ENCODE assay signal across 26 mouse cellular contexts in genomic region chr11:4252886-4253285, GRCm38 (mm10). TPM values are rescaled to one million over a fixed set of nuclear protein-coding genes. Genes with fewer than 3 reads are reported as not detected.
"Had no signal": no experiment of that assay in that cellular context is flagged by ENCODE, and none has a peak within 500 bp of the region (broad histone marks: within the 10 kb centered on the region; RNA-seq: fewer than 3 reads in every experiment).

No protein-coding gene starts in this region.

- DNase-seq: heart, postnatal 10 days; heart, postnatal 14 days; heart, postnatal 4 days; kidney, adult 11 months; kidney, adult 18-20 months; kidney, adult 2 months; kidney, adult 8-10 months; kidney, adult 9 months; kidney, postnatal 10 days; kidney, postnatal 14 days; kidney, postnatal 25 days; kidney, postnatal 36 days; kidney, postnatal 4 days; layer of hippocampus, adult 9-11 months; layer of hippocampus, postnatal 36 days had no signal

- ATAC-seq: hindbrain, embryonic 16.5 days; hindbrain, postnatal 0 days; inflammation-experienced regulatory T-cells, adult 6 months; intestine, embryonic 15.5 days; intestine, embryonic 16.5 days; intestine, postnatal 0 days had no signal

RNA-seq across cellular contexts. Expression of gene Osm, which starts 16.7 kb away (rescaled TPM):
- total RNA-seq: heart, postnatal 10 days; heart, postnatal 25 days; hindbrain, postnatal 0 days; layer of hippocampus, adult 18-20 months; layer of hippocampus, postnatal 10 days; layer of hippocampus, postnatal 14 days; layer of hippocampus, postnatal 36 days; left cerebral cortex, adult 2 months had no signal
